Mouse (Mus musculus): ENCODE data around the gene Mylk3. TPM values are rescaled to one million over a fixed set of nuclear protein-coding genes. Genes with fewer than 3 reads are reported as not detected.

Gene Mylk3
- polyA plus RNA-seq, 1 experiment from 2014 or later, result 211 TPM

DNA sequence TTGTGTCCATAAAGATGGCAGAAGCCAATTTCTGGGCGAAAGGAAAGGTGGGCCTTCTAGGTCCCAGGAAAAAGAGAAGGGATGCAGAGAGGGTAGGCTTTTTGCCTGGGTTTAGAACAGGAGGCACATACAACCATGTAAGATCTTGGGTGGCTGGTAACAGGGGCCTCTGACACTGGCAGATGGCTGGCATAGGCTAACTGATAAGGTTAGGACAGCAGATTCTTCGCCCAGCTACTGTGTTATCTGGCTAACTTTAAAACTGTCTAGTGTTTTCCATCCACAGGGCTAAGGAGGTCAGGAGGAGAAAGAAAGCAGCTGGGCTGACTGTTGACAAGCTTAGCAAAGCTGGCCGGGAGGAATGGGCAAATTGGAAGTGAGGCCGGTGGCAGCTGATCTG is 67.6 kb downstream of the Mylk3 start:
- no peak overlapping the region for H3K4me3 ChIP-seq
- no peak for ATAC-seq (ENCODE audit: insufficient number of reproducible peaks, low FRiP score)
- peaks cover 24% of the 10 kb centered on the region for H3K36me3 ChIP-seq
- H3K27me3 ChIP-seq (replicated peaks), result no peaks in the 10 kb centered on the region
- no peaks in the 10 kb centered on the region; the same call in 1 of the 2 replicates for H3K9me3 ChIP-seq (replicated peaks)
- no peak overlapping the region for H3K9ac ChIP-seq
- no peaks in the 10 kb centered on the region for H3K4me1 ChIP-seq (replicated peaks)
- no peak overlapping the region for H3K4me2 ChIP-seq
- H3K27ac ChIP-seq (ENCODE audit: poor library complexity, severe bottlenecking), result no peak overlapping the region
- 53% methylated on average over 4 of the region's 4 CpGs for WGBS

DNA sequence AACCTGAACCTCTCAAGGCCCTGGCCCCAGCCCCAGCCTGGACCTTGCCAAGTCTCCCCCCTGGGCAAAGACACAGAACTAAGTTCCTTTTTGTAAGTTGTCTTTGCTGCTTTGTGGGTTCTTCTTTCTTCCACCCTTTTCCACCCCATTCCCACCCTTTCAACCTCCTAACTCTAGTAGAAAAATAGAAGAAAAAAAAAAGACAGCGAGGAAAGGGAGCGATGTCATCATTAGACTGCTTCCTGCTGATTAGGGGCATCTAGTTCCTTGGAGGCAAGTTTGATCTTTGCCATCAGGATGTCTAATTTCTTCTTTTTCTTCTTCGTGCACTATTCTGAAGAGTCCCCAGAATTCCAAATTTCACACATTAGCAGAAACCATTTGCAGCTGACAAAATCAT is 73.1 kb downstream of the Mylk3 start:
- no peaks in the 10 kb centered on the region for H3K27me3 ChIP-seq (replicated peaks)
- H3K4me3 ChIP-seq, result no peak overlapping the region
- H3K9ac ChIP-seq, result no peak overlapping the region
- peaks cover 10% of the 10 kb centered on the region for H3K36me3 ChIP-seq
- WGBS, result 59% methylated on average over 3 of the region's 3 CpGs
- no peaks in the 10 kb centered on the region for H3K9me3 ChIP-seq (replicated peaks)
- H3K4me2 ChIP-seq, result no peak overlapping the region
- ATAC-seq (ENCODE audit: insufficient number of reproducible peaks, low FRiP score), result no peak
- H3K4me1 ChIP-seq (replicated peaks), result no peaks in the 10 kb centered on the region
- no peak overlapping the region for H3K27ac ChIP-seq (ENCODE audit: poor library complexity, severe bottlenecking)

DNA sequence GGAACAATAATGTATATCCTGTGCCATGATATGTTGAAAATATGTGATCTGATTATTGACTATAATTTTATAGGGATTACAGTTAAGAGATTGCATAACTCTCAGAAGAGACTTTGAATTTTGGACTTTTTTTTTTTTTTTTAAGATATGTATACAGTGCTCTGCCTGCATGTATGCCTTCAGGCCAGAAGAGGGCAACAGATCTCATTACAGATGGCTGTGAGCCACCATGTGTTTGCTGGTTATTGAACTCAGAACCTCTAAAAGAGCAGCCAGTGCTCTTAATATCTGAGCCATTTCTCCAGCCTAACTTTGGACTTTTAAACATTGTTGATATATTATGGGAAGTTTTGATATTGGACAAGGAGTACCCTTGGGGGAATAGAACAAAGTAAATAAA is 74.4 kb downstream of the Mylk3 start:
- Histone ChIP-seq H3K4me3 (no peak overlapping the region), H3K4me2 (no peak overlapping the region), H3K4me1 (replicated peaks) (no peaks in the 10 kb centered on the region), H3K36me3 (peaks cover 17% of the 10 kb centered on the region), H3K27me3 (replicated peaks) (no peaks in the 10 kb centered on the region), H3K27ac (ENCODE audit: poor library complexity, severe bottlenecking) (no peak overlapping the region), H3K9ac (no peak overlapping the region), H3K9me3 (replicated peaks) (no peaks in the 10 kb centered on the region)
- ATAC-seq (ENCODE audit: insufficient number of reproducible peaks, low FRiP score), result peak; percentile 55; the same call in 1 of the 2 replicates

DNA sequence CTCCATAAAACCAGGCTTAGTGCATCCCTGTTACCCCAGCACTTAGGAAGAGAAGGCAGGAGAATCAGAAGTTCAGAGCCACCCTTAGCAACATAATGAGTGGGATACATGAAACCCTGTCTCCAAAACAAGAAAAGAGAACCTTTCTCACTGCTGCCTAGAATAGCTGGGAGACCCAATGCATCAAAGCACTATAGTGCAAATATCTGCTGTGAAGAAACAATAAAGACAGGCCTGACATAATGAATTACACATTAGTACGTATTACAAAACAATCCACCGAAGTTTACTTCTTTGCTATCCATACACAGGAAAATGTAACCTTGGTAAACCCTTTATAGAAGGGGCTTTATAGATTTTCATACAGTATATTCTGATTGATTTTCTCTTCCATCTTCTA is 77.6 kb downstream of the Mylk3 start:
- Histone ChIP-seq H3K27me3 (replicated peaks) (no peaks in the 10 kb centered on the region), H3K4me2 (no peak overlapping the region), H3K9me3 (replicated peaks) (no peaks in the 10 kb centered on the region), H3K9ac (no peak overlapping the region), H3K27ac (ENCODE audit: poor library complexity, severe bottlenecking) (no peak overlapping the region), H3K4me3 (no peak overlapping the region), H3K36me3 (peaks cover 44% of the 10 kb centered on the region), H3K4me1 (replicated peaks) (no peaks in the 10 kb centered on the region)
- no peak for ATAC-seq (ENCODE audit: insufficient number of reproducible peaks, low FRiP score)
- 92% methylated on average over 2 of the region's 2 CpGs for WGBS

DNA sequence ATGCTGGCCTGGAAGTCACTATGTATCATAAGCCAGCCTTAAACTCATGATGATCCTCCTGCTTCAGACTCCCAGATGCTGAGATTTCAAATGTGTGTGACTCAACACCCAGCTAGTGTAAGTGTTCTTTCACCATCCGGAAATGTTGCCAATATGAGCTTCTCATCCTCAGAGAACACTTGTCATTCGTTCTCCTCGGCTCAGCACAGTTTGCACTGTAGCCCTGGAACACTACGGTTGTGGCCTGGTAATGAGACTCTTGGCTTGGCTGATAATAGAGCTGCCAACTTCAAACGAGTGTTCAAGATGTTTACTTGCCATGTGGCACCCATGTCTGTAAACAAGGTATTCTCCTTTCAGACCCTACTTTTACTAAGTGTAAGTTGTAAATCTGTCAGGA is 82.6 kb downstream of the Mylk3 start:
- Histone ChIP-seq H3K27ac (ENCODE audit: poor library complexity, severe bottlenecking) (no peak overlapping the region), H3K27me3 (replicated peaks) (no peaks in the 10 kb centered on the region), H3K9me3 (replicated peaks) (no peaks in the 10 kb centered on the region), H3K36me3 (peaks cover 55% of the 10 kb centered on the region), H3K4me3 (no peak overlapping the region), H3K4me2 (no peak overlapping the region), H3K9ac (no peak overlapping the region), H3K4me1 (replicated peaks) (peaks cover 15% of the 10 kb centered on the region)
- no peak for ATAC-seq (ENCODE audit: insufficient number of reproducible peaks, low FRiP score)
- 84% methylated on average over 5 of the region's 5 CpGs for WGBS

DNA sequence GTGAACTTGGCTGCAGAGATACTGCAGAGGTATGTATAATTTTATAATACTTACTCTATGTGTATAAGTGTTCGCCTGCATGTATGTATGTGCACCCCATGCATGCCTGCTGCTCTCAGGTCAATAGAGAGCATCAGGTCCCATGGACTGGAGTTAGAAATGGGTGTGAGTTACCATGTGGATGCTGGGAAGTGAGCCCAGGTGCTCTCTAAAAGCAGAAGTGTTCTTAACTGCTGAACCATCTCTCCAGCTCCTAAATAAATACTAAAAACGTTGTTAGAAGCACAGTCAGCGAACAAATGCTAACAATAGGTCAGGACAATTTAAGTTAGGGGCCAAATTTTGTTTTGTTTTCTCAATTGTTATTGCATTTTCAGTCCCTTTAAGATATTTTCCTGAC is 83.2 kb downstream of the Mylk3 start:
- H3K9ac ChIP-seq, result no peak overlapping the region
- peaks cover 49% of the 10 kb centered on the region for H3K36me3 ChIP-seq
- peaks cover 15% of the 10 kb centered on the region for H3K4me1 ChIP-seq (replicated peaks)
- 85% methylated on average over 3 of the region's 3 CpGs for WGBS
- no peaks in the 10 kb centered on the region for H3K27me3 ChIP-seq (replicated peaks)
- no peak overlapping the region for H3K4me2 ChIP-seq
- no peaks in the 10 kb centered on the region for H3K9me3 ChIP-seq (replicated peaks)
- H3K27ac ChIP-seq (ENCODE audit: poor library complexity, severe bottlenecking), result no peak overlapping the region
- no peak overlapping the region for H3K4me3 ChIP-seq
- no peak for ATAC-seq (ENCODE audit: insufficient number of reproducible peaks, low FRiP score)

DNA sequence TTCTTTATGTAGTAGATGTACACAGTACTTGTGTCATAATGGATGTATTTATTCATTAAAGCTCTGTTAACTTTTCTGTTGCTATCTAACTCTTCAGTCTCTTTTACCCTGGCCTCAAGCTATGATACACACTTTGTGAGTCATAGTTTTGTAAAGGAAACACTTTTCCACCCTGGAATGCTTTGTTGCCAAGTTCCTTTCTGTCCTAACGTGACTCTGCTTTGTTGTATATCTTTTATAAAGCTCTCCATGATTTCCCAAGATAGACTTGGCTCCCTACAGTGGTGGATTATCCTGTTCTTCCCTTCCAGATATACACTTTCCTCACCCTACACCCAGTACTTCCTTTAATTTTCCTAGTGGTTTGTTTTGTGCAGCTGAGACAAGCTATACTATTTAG is 84.2 kb downstream of the Mylk3 start:
- Histone ChIP-seq H3K9ac (no peak overlapping the region), H3K27ac (ENCODE audit: poor library complexity, severe bottlenecking) (no peak overlapping the region), H3K9me3 (replicated peaks) (no peaks in the 10 kb centered on the region), H3K4me3 (no peak overlapping the region), H3K4me2 (no peak overlapping the region), H3K4me1 (replicated peaks) (peaks cover 20% of the 10 kb centered on the region), H3K27me3 (replicated peaks) (no peaks in the 10 kb centered on the region), H3K36me3 (peaks cover 44% of the 10 kb centered on the region)
- ATAC-seq (ENCODE audit: insufficient number of reproducible peaks, low FRiP score), result no peak
- WGBS, result 33% methylated on average over 1 of the region's 1 CpGs

DNA sequence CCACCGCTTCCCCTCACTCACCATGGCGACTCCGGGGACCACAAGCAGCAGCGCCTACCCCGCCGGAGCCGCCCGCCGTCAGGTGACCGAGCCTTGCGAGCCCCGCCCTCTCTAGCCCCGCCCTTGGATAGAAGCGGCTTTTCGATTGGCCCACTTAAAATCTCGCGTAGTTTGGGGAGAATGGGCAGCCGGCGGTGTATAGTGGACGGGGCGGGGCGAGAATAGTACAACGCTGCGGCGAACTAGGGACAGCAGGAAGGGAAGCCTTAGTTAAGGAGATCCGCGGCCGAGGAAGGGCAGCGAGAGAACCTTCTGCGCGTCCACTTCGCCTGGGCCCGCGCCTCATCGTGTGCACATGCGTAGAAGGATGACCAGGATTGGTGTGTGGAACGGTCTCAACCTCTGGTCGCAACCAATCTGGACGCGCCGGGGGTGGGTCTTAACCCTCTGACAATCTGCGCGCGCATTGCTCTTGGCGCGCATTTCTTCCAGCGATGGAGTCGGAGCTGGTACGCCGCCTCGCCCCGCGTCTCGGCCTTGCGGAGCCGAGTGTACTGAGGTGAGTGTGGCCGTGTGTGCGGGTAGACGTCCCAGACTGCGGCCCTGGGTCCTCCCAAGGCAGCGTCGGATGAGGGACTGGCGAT is 86.6 kb downstream of the Mylk3 start, which contains the start of the genes Orc6 and Vps35:
Orc6 (plus strand) TSS at position 199 of the 644 bp plus-strand sequence.
Vps35 (minus strand) TSS at position 369 of the 644 bp plus-strand sequence.
- peak within 1 kb of the TSS; percentile 96 for H3K4me3 ChIP-seq
- ATAC-seq (ENCODE audit: insufficient number of reproducible peaks, low FRiP score), result peak; percentile 98

DNA sequence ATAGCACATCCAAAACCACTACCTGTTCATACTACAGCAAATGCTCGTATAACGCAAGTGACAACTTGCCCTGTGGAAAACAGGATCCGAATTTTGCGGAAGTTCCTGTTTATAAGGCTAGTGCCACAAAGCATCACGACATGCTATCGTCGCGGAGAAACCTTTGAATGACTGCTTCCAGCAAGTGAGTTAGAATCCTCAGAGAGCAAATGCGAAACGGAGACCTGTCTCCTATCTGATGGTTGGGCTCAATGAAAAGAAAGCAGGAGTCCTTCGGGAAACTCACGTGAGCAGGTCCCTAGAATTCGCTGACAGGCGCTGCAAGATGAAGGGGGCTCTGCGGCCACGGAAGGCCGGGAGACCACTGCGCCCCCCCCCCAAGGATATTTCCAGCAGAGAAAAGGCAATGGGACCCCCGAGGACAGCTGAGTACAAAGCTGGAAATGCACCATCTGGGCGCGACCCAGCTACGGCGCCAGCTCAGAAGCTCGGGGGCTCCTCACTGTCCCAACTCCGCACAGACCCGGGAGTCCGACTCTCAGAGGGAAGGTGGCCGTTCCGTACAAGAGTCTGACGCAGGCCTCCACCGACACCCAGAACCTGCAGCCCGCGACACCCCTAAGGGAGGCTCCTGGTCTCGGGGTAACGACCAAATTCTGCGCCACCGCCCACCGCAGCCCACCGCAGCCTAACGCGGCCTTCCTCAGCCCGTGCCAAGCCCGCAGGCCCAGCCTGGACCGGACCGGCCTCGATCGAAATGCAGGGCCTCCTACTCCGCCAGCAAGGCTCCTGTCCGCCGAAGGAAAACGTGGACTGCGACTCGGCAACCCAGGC is 87.3 kb downstream of the Mylk3 start:
- Histone ChIP-seq H3K4me2 (peak overlapping the region; percentile 92), H3K36me3 (peaks cover 20% of the 10 kb centered on the region), H3K4me1 (replicated peaks) (peaks cover 20% of the 10 kb centered on the region), H3K9ac (peak overlapping the region; percentile 94), H3K9me3 (replicated peaks) (no peaks in the 10 kb centered on the region), H3K4me3 (peak overlapping the region; percentile 96), H3K27me3 (replicated peaks) (no peaks in the 10 kb centered on the region), H3K27ac (ENCODE audit: poor library complexity, severe bottlenecking) (peak overlapping the region; percentile 94)
- under 1% methylated on average over 53 of the region's 53 CpGs for WGBS
- ATAC-seq (ENCODE audit: insufficient number of reproducible peaks, low FRiP score), result peak; percentile 40

More for the DNA sequence above, 86.6 kb downstream of the Mylk3 start, which contains the start of the genes Orc6 and Vps35:
- Histone ChIP-seq H3K4me2 (peak within 1 kb of the TSS; percentile 92), H3K9ac (peak within 1 kb of the TSS; percentile 94), H3K9me3 (replicated peaks) (no peaks in the 10 kb centered on the region), H3K36me3 (peaks cover 22% of the 10 kb centered on the region), H3K27me3 (replicated peaks) (no peaks in the 10 kb centered on the region), H3K4me1 (replicated peaks) (peaks cover 20% of the 10 kb centered on the region), H3K27ac (ENCODE audit: poor library complexity, severe bottlenecking) (peak within 1 kb of the TSS; percentile 94)
- under 1% methylated on average over 63 of the region's 63 CpGs for WGBS

DNA sequence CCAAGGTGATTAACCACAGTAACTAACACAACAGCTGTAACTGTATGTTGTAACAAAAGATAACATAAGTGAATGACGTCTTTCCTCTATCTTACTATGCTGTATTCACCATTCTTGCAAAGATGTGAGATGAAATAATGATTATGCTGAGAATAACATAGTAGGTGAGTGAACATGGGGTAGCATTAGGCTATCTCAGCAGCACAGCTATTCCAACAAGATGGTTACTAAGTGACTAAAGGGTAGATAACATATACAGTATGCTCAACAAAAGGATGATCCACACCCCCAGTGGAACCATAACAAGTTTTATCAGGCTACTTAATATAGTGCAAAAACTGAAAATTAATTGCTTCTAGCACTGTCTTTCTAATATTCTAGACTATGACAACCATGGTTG is 99.3 kb downstream of the Mylk3 start:
- H3K27ac ChIP-seq (ENCODE audit: poor library complexity, severe bottlenecking), result no peak overlapping the region
- H3K9me3 ChIP-seq (replicated peaks), result no peaks in the 10 kb centered on the region
- no peak for ATAC-seq (ENCODE audit: insufficient number of reproducible peaks, low FRiP score)
- no peaks in the 10 kb centered on the region for H3K27me3 ChIP-seq (replicated peaks)
- no peak overlapping the region for H3K4me3 ChIP-seq
- 88% methylated on average over 1 of the region's 1 CpGs for WGBS
- H3K4me2 ChIP-seq, result no peak overlapping the region
- H3K4me1 ChIP-seq (replicated peaks), result no peaks in the 10 kb centered on the region
- H3K36me3 ChIP-seq, result peaks cover 66% of the 10 kb centered on the region
- H3K9ac ChIP-seq, result no peak overlapping the region
